In genomic region chr13:97651176-97651575, GRCm38 (mm10) we compare ENCODE assay signal across 21 mouse cellular contexts.
"Had no signal": no experiment of that assay in that cellular context is flagged by ENCODE, and none has a peak within 500 bp of the region (broad histone marks: within the 10 kb centered on the region; RNA-seq: fewer than 3 reads in every experiment).

No protein-coding gene starts in this region.

- H3K4me2 ChIP-seq: kidney, embryonic 15.5 days; limb, embryonic 15.5 days; liver, embryonic 12.5 days; liver, embryonic 15.5 days; lung, embryonic 15.5 days; midbrain, embryonic 13.5 days; neural tube, embryonic 13.5 days had no signal

- H3K9ac ChIP-seq: kidney, embryonic 15.5 days; limb, embryonic 15.5 days; liver, embryonic 12.5 days; liver, embryonic 15.5 days; lung, embryonic 15.5 days; midbrain, embryonic 13.5 days; neural tube, embryonic 13.5 days had no signal

- H3K27ac ChIP-seq: kidney, embryonic 15.5 days; limb, embryonic 15.5 days; liver, embryonic 12.5 days; liver, embryonic 15.5 days; lung, embryonic 15.5 days; midbrain, embryonic 10.5 days; midbrain, embryonic 13.5 days; neural tube, embryonic 13.5 days had no signal

- ATAC-seq: liver, embryonic 12.5 days; midbrain, embryonic 13.5 days had no signal

- H3K9me3 ChIP-seq: kidney, embryonic 15.5 days; limb, embryonic 15.5 days; liver, embryonic 12.5 days; liver, embryonic 15.5 days; lung, embryonic 15.5 days; midbrain, embryonic 10.5 days; midbrain, embryonic 13.5 days; neural tube, embryonic 13.5 days had no signal

- H3K36me3 ChIP-seq: kidney, embryonic 15.5 days; limb, embryonic 15.5 days; liver, embryonic 12.5 days; liver, embryonic 15.5 days; lung, embryonic 15.5 days; midbrain, embryonic 10.5 days; midbrain, embryonic 13.5 days; neural tube, embryonic 13.5 days had no signal

- DNase-seq: kidney, adult 11 months; kidney, adult 8-10 months; kidney, postnatal 10 days; kidney, postnatal 36 days; layer of hippocampus, adult 9-11 months; lung, postnatal 10 days; right cerebral cortex, postnatal 25 days; spleen, adult 18-20 months; thymus, adult 2 months; thymus, postnatal 14 days; thymus, postnatal 4 days had no signal

- H3K4me1 ChIP-seq: liver, embryonic 12.5 days; liver, embryonic 15.5 days; megakaryocyte, embryonic 14.5 days; neural tube, embryonic 13.5 days had no signal

- H3K4me3 ChIP-seq: kidney, embryonic 15.5 days; limb, embryonic 15.5 days; liver, embryonic 12.5 days; liver, embryonic 15.5 days; lung, embryonic 15.5 days; megakaryocyte, embryonic 14.5 days; midbrain, embryonic 10.5 days; midbrain, embryonic 13.5 days; myocyte; neural tube, embryonic 13.5 days had no signal

- H3K27me3 ChIP-seq: kidney, embryonic 15.5 days; limb, embryonic 15.5 days; liver, embryonic 12.5 days; lung, embryonic 15.5 days; midbrain, embryonic 13.5 days; neural tube, embryonic 13.5 days had no signal
